Mouse (Mus musculus): ENCODE measurements around the gene Zfp385c. TPM values are rescaled to one million over a fixed set of nuclear protein-coding genes. Genes with fewer than 3 reads are reported as not detected.

Zfp385c gene
- polyA plus RNA-seq, 1 experiment from 2014 or later: 1.1 TPM

GRCm38 (mm10) chr11:100714534-100714915 lies 22.3 kb upstream of the Zfp385c start:
- Histone ChIP-seq H3K4me1 (peaks cover 30% of the 10 kb centered on the region), H3K4me2 (replicated peaks) (peak overlapping the region; percentile 61), H3K27me3 (no peaks in the 10 kb centered on the region), H3K9ac (peak overlapping the region; percentile 67; the same call in 1 of the 2 replicates), H3K9me3 (no peaks in the 10 kb centered on the region), H3K27ac (no peak overlapping the region), H3K36me3 (peaks cover 60% of the 10 kb centered on the region), H3K4me3 (no peak overlapping the region)
- no peak for ATAC-seq (ENCODE audit: low FRiP score, low read depth)
- WGBS: 45% methylated on average over 6 of the region's 6 CpGs

- Histone ChIP-seq H3K9ac (peak within 1 kb of the TSS; percentile 67), H3K4me2 (replicated peaks) (peak within 1 kb of the TSS; percentile 66), H3K36me3 (peaks cover 60% of the 10 kb centered on the region), H3K4me1 (peaks cover 30% of the 10 kb centered on the region), H3K27ac (peak within 1 kb of the TSS; percentile 33; the same call in 1 of the 2 replicates), H3K27me3 (no peaks in the 10 kb centered on the region), H3K9me3 (no peaks in the 10 kb centered on the region), H3K4me3 (peak within 1 kb of the TSS; percentile 33)
- ATAC-seq (ENCODE audit: low FRiP score, low read depth): 0 out of 2 replicates have a peak, but pooled peaks have one; percentile 4
- 5% methylated on average over 38 of the region's 38 CpGs for WGBS
Measured at GRCm38 (mm10) chr11:100713735-100714533, 21.7 kb upstream of the Zfp385c start, which contains the start of gene Hspb9. Gene Hspb9, plus strand, starts transcription at chr11:100713850.

- 76% methylated on average over 4 of the region's 4 CpGs for WGBS
- H3K9me3 ChIP-seq: no peaks in the 10 kb centered on the region
- peak overlapping the region; percentile 33 for H3K4me3 ChIP-seq
- peak overlapping the region; percentile 61 for H3K4me2 ChIP-seq (replicated peaks)
- peak overlapping the region; percentile 67; the same call in 1 of the 2 replicates for H3K9ac ChIP-seq
- peaks cover 60% of the 10 kb centered on the region for H3K36me3 ChIP-seq
- peak overlapping the region; percentile 33; the same call in 1 of the 2 replicates for H3K27ac ChIP-seq
- H3K4me1 ChIP-seq: peaks cover 30% of the 10 kb centered on the region
- H3K27me3 ChIP-seq: no peaks in the 10 kb centered on the region
- no peak for ATAC-seq (ENCODE audit: low FRiP score, low read depth)
Measured at GRCm38 (mm10) chr11:100713174-100713573, 20.9 kb upstream of the Zfp385c start.

GRCm38 (mm10) chr11:100711783-100712615 lies 19.7 kb upstream of the Zfp385c start, which contains the start of gene Kat2a:
Gene Kat2a, minus strand, starts transcription at chr11:100712465.
- 2% methylated on average over 41 of the region's 48 CpGs for WGBS
- H3K9ac ChIP-seq: peak within 1 kb of the TSS; percentile 95
- peak within 1 kb of the TSS; percentile 66 for H3K4me2 ChIP-seq (replicated peaks)
- peak within 1 kb of the TSS; percentile 85 for H3K27ac ChIP-seq
- H3K27me3 ChIP-seq: no peaks in the 10 kb centered on the region
- ATAC-seq (ENCODE audit: low FRiP score, low read depth): peak; percentile 92
- no peaks in the 10 kb centered on the region for H3K9me3 ChIP-seq
- H3K4me1 ChIP-seq: peaks cover 30% of the 10 kb centered on the region
- H3K36me3 ChIP-seq: peaks cover 60% of the 10 kb centered on the region
- peak within 1 kb of the TSS; percentile 94 for H3K4me3 ChIP-seq

GRCm38 (mm10) chr11:100710977-100711376 lies 18.7 kb upstream of the Zfp385c start:
- Histone ChIP-seq H3K9ac (peak overlapping the region; percentile 95; the same call in 1 of the 2 replicates), H3K9me3 (no peaks in the 10 kb centered on the region), H3K36me3 (peaks cover 60% of the 10 kb centered on the region), H3K27me3 (no peaks in the 10 kb centered on the region), H3K27ac (no peak overlapping the region), H3K4me1 (peaks cover 30% of the 10 kb centered on the region), H3K4me2 (replicated peaks) (peak overlapping the region; percentile 66; the same call in 1 of the 2 replicates), H3K4me3 (no peak overlapping the region)
- WGBS: 84% methylated on average over 4 of the region's 4 CpGs
- no peak for ATAC-seq (ENCODE audit: low FRiP score, low read depth)

- Histone ChIP-seq H3K27me3 (no peaks in the 10 kb centered on the region), H3K9ac (no peak overlapping the region), H3K36me3 (peaks cover 60% of the 10 kb centered on the region), H3K4me2 (replicated peaks) (no peak overlapping the region; the same call in 1 of the 2 replicates), H3K27ac (no peak overlapping the region), H3K4me1 (peaks cover 30% of the 10 kb centered on the region), H3K9me3 (no peaks in the 10 kb centered on the region), H3K4me3 (no peak overlapping the region)
- no peak for ATAC-seq (ENCODE audit: low FRiP score, low read depth)
- 92% methylated on average over 15 of the region's 15 CpGs for WGBS
Measured at GRCm38 (mm10) chr11:100710528-100710927, 18.3 kb upstream of the Zfp385c start.

- no peak overlapping the region for H3K27ac ChIP-seq
- H3K4me1 ChIP-seq: peaks cover 28% of the 10 kb centered on the region
- no peak overlapping the region for H3K4me2 ChIP-seq (replicated peaks)
- H3K27me3 ChIP-seq: no peaks in the 10 kb centered on the region
- no peak overlapping the region for H3K9ac ChIP-seq
- H3K4me3 ChIP-seq: no peak overlapping the region
- peaks cover 64% of the 10 kb centered on the region for H3K36me3 ChIP-seq
- WGBS: 94% methylated on average over 9 of the region's 9 CpGs
- no peak for ATAC-seq (ENCODE audit: low FRiP score, low read depth)
- no peaks in the 10 kb centered on the region for H3K9me3 ChIP-seq
Measured at GRCm38 (mm10) chr11:100709201-100709810, 17.1 kb upstream of the Zfp385c start.

GRCm38 (mm10) chr11:100705095-100705747 lies 13.0 kb upstream of the Zfp385c start:
- Histone ChIP-seq H3K4me1 (peaks cover 11% of the 10 kb centered on the region; the same call in 1 of the 2 replicates), H3K9ac (no peak overlapping the region), H3K4me2 (replicated peaks) (no peak overlapping the region), H3K36me3 (peaks cover 59% of the 10 kb centered on the region), H3K9me3 (no peaks in the 10 kb centered on the region), H3K4me3 (no peak overlapping the region), H3K27ac (no peak overlapping the region), H3K27me3 (no peaks in the 10 kb centered on the region)
- 91% methylated on average over 23 of the region's 23 CpGs for WGBS
- ATAC-seq (ENCODE audit: low FRiP score, low read depth): no peak

GRCm38 (mm10) chr11:100703851-100704531 lies 11.7 kb upstream of the Zfp385c start, which contains the start of gene Dhx58:
Gene Dhx58, minus strand, starts transcription at chr11:100704271.
- 60% methylated on average over 7 of the region's 7 CpGs for WGBS
- no peak within 1 kb of the TSS for H3K4me2 ChIP-seq (replicated peaks)
- H3K27me3 ChIP-seq: no peaks in the 10 kb centered on the region
- no peak within 1 kb of the TSS for H3K27ac ChIP-seq
- no peak within 1 kb of the TSS for H3K4me3 ChIP-seq
- no peaks in the 10 kb centered on the region for H3K9me3 ChIP-seq
- H3K9ac ChIP-seq: peak within 1 kb of the TSS; percentile 19; the same call in 1 of the 2 replicates
- H3K36me3 ChIP-seq: peaks cover 47% of the 10 kb centered on the region
- H3K4me1 ChIP-seq: peaks cover 11% of the 10 kb centered on the region; the same call in 1 of the 2 replicates
- no peak for ATAC-seq (ENCODE audit: low FRiP score, low read depth)

GRCm38 (mm10) chr11:100703366-100703765 lies 11.1 kb upstream of the Zfp385c start:
- H3K4me3 ChIP-seq: no peak overlapping the region
- peaks cover 11% of the 10 kb centered on the region; the same call in 1 of the 2 replicates for H3K4me1 ChIP-seq
- no peaks in the 10 kb centered on the region for H3K9me3 ChIP-seq
- no peak overlapping the region for H3K27ac ChIP-seq
- H3K4me2 ChIP-seq (replicated peaks): no peak overlapping the region
- no peak overlapping the region for H3K9ac ChIP-seq
- no peak for ATAC-seq (ENCODE audit: low FRiP score, low read depth)
- peaks cover 40% of the 10 kb centered on the region for H3K36me3 ChIP-seq
- WGBS: 66% methylated on average over 11 of the region's 11 CpGs
- no peaks in the 10 kb centered on the region for H3K27me3 ChIP-seq
